26 mouse cellular contexts compared by ENCODE assay signal in genomic region chr15:83528892-83529291, GRCm38 (mm10). TPM values are rescaled to one million over a fixed set of nuclear protein-coding genes. Genes with fewer than 3 reads are reported as not detected.
A peak's percentile ranks its signal among the peaks of the same experiment; 100 is the strongest.
DNase-seq lines count a peak whose midpoint lies in the region; ATAC-seq and TF ChIP-seq lines count a peak whose summit lies in the region.
"Had no signal": no experiment of that assay in that cellular context is flagged by ENCODE, and none has a peak within 500 bp of the region (broad histone marks: within the 10 kb centered on the region; RNA-seq: fewer than 3 reads in every experiment).

No protein-coding gene starts in this region.

- peaks cover 2% of the 10 kb centered on the region; the same call in 1 of the 2 replicates for H3K79me2 ChIP-seq in heart, adult 2 months (replicated peaks; ENCODE audit: control insufficient read depth, insufficient read depth, low read length)

- no peak overlapping the region for H3K4me3 ChIP-seq in heart, adult 2 months
- H3K4me3 ChIP-seq in heart, embryonic 10.5 days: no peak overlapping the region
- no peak overlapping the region for H3K4me3 ChIP-seq in heart, postnatal 0 days (ENCODE audit: low read depth, low read length)
- H3K4me3 ChIP-seq in lung, postnatal 0 days (ENCODE audit: low read depth, low read length): no peak overlapping the region
- H3K4me3 ChIP-seq in lung, adult 2 months (replicated peaks; ENCODE audit: extremely low read depth, low read depth, low read length): no peak overlapping the region
- H3K4me3 ChIP-seq: embryonic facial prominence, embryonic 15.5 days; hindbrain, embryonic 12.5 days; left cerebral cortex, adult 2 months; midbrain, embryonic 12.5 days; neural tube, embryonic 13.5 days had no signal

- no peak for TF ChIP-seq POLR2A in heart, adult 2 months (IDR thresholded peaks at IDR 0.05; ENCODE audit: insufficient read depth, low read depth, low read length)
- no peak for TF ChIP-seq POLR2A in lung, adult 2 months (IDR thresholded peaks at IDR 0.05; ENCODE audit: borderline replicate concordance, extremely low read depth, low read depth, low read length)

- ATAC-seq in heart, postnatal 0 days (ENCODE audit: insufficient read depth, low read depth): no peak
- ATAC-seq in lung, postnatal 0 days: no peak
- ATAC-seq: activated CD4-positive, CD25-positive, alpha-beta regulatory T cell, adult 4 months; forebrain, embryonic 16.5 days had no signal

- 45% methylated on average over 4 of the region's 4 CpGs for WGBS in heart, adult 2 months
- 50% methylated on average over 4 of the region's 4 CpGs for WGBS in heart, embryonic 10.5 days
- WGBS in heart, postnatal 0 days: 38% methylated on average over 4 of the region's 4 CpGs
- 65% methylated on average over 4 of the region's 4 CpGs for WGBS in lung, postnatal 0 days
- 57% methylated on average over 4 of the region's 4 CpGs for WGBS in lung, adult 2 months

- no peak overlapping the region for H3K9ac ChIP-seq in heart, adult 2 months (ENCODE audit: low read depth, low read length)
- 0 out of 2 replicates have a peak overlapping the region, but pooled peaks have one; percentile 27 for H3K9ac ChIP-seq in heart, postnatal 0 days (replicated peaks; ENCODE audit: low read depth, low read length)
- H3K9ac ChIP-seq in lung, postnatal 0 days (replicated peaks; ENCODE audit: low read depth): no peak overlapping the region
- H3K9ac ChIP-seq: embryonic facial prominence, embryonic 15.5 days; hindbrain, embryonic 12.5 days; lung, embryonic 14.5 days; midbrain, embryonic 12.5 days; neural tube, embryonic 13.5 days had no signal

- DNase-seq in heart, adult 2 months: no peak
- DNase-seq in heart, embryonic 10.5 days (ENCODE audit: low spot score): no peak
- no peak for DNase-seq in heart, postnatal 0 days (ENCODE audit: low spot score)
- DNase-seq in heart, adult 9 months (ENCODE audit: low spot score in 2 of 2): no peak
- no peak for DNase-seq in lung, postnatal 0 days (ENCODE audit: low spot score)
- no peak for DNase-seq in lung, adult 2 months
- no peak for DNase-seq in urinary bladder, adult 2 months (ENCODE audit: low spot score)
- DNase-seq: adrenal gland, postnatal 36 days; cerebellum, adult 18-20 months; cerebellum, postnatal 25 days; embryo, embryonic 11 days; layer of hippocampus, adult 9-11 months; left cerebral cortex, postnatal 4 days; liver; lung, embryonic 14.5 days; right cerebral cortex, adult 18-20 months; thymus, postnatal 25 days had no signal

- H3K4me1 ChIP-seq in heart, adult 2 months (ENCODE audit: control insufficient read depth, insufficient read depth, low read length): peaks cover 16% of the 10 kb centered on the region
- H3K4me1 ChIP-seq in heart, embryonic 10.5 days: peaks cover 78% of the 10 kb centered on the region
- H3K4me1 ChIP-seq in heart, postnatal 0 days (ENCODE audit: control insufficient read depth, insufficient read depth): peaks cover 64% of the 10 kb centered on the region
- H3K4me1 ChIP-seq in lung, postnatal 0 days (ENCODE audit: insufficient read depth, low read depth, low read length): peaks cover 29% of the 10 kb centered on the region
- peaks cover 28% of the 10 kb centered on the region for H3K4me1 ChIP-seq in lung, adult 2 months (ENCODE audit: control insufficient read depth, insufficient read depth, low read length)

- no peaks in the 10 kb centered on the region for H3K9me3 ChIP-seq in heart, embryonic 10.5 days
- H3K9me3 ChIP-seq in heart, postnatal 0 days (replicated peaks; ENCODE audit: control insufficient read depth, low read length): no peaks in the 10 kb centered on the region
- H3K9me3 ChIP-seq in lung, postnatal 0 days (ENCODE audit: low read length): no peaks in the 10 kb centered on the region
- H3K9me3 ChIP-seq: embryonic facial prominence, embryonic 15.5 days; hindbrain, embryonic 12.5 days; midbrain, embryonic 12.5 days; neural tube, embryonic 13.5 days had no signal

- H3K27ac ChIP-seq in heart, adult 2 months: peak overlapping the region; percentile 91
- H3K27ac ChIP-seq in heart, embryonic 10.5 days: no peak overlapping the region
- H3K27ac ChIP-seq in heart, postnatal 0 days (ENCODE audit: low read depth): peak overlapping the region; percentile 72
- H3K27ac ChIP-seq in lung, postnatal 0 days (ENCODE audit: low read length): peak overlapping the region; percentile 85
- H3K27ac ChIP-seq: embryonic facial prominence, embryonic 15.5 days; hindbrain, embryonic 12.5 days; kidney, postnatal 0 days; left cerebral cortex, adult 2 months; midbrain, embryonic 12.5 days; neural tube, embryonic 13.5 days had no signal

- H3K27me3 ChIP-seq in heart, adult 2 months (ENCODE audit: control insufficient read depth, insufficient read depth, low read length): no peaks in the 10 kb centered on the region
- H3K27me3 ChIP-seq in heart, embryonic 10.5 days (ENCODE audit: insufficient read depth, poor library complexity, severe bottlenecking): peaks cover 19% of the 10 kb centered on the region
- no peaks in the 10 kb centered on the region for H3K27me3 ChIP-seq in heart, postnatal 0 days (ENCODE audit: control insufficient read depth, insufficient read depth, low read length)
- 0 out of 2 replicates have a peak, but pooled peaks cover 4% of the 10 kb centered on the region for H3K27me3 ChIP-seq in lung, postnatal 0 days (replicated peaks; ENCODE audit: insufficient read depth, low read length)

- intact Hi-C loops in heart, adult 2 months (cut with DNase I): loop anchor here (5.0 kb wide), 1 partner anchor 33 kb away; the partner anchor contains the start of genes Mcat and Tspo

- H3K36me3 ChIP-seq in heart, adult 2 months (ENCODE audit: control insufficient read depth, insufficient read depth, low read length): peaks cover 4% of the 10 kb centered on the region; the same call in 1 of the 2 replicates
- H3K36me3 ChIP-seq in heart, embryonic 10.5 days: peaks cover 24% of the 10 kb centered on the region
- H3K36me3 ChIP-seq in heart, postnatal 0 days (replicated peaks; ENCODE audit: control insufficient read depth, insufficient read depth, low read length): 0 out of 2 replicates have a peak, but pooled peaks cover 5% of the 10 kb centered on the region
- no peaks in the 10 kb centered on the region for H3K36me3 ChIP-seq in lung, postnatal 0 days (ENCODE audit: insufficient read depth, low read length)
- H3K36me3 ChIP-seq: embryonic facial prominence, embryonic 15.5 days; G1E; hindbrain, embryonic 12.5 days; midbrain, embryonic 12.5 days; neural tube, embryonic 13.5 days had no signal

- H3K4me2 ChIP-seq in heart, postnatal 0 days (ENCODE audit: low read depth, low read length): peak overlapping the region; percentile 93; the same call in 1 of the 2 replicates
- H3K4me2 ChIP-seq in lung, postnatal 0 days (replicated peaks; ENCODE audit: low read depth, low read length): no peak overlapping the region
- H3K4me2 ChIP-seq: embryonic facial prominence, embryonic 15.5 days; hindbrain, embryonic 12.5 days; lung, embryonic 14.5 days; midbrain, embryonic 12.5 days; neural tube, embryonic 13.5 days had no signal

- TF ChIP-seq EP300 in heart, adult 2 months (IDR thresholded peaks at IDR 0.05; ENCODE audit: insufficient read depth, low read depth, low read length): no peak
- no peak for TF ChIP-seq EP300 in heart, postnatal 0 days (IDR thresholded peaks at IDR 0.05; ENCODE audit: low read depth)
- TF ChIP-seq EP300 in lung, postnatal 0 days (IDR thresholded peaks at IDR 0.05): no peak

- no peak for TF ChIP-seq CTCF in heart, adult 2 months (IDR thresholded peaks at IDR 0.05)
- no peak for TF ChIP-seq CTCF in heart, postnatal 0 days (IDR thresholded peaks at IDR 0.05; ENCODE audit: low read depth)
- no peak for TF ChIP-seq CTCF in lung, postnatal 0 days (IDR thresholded peaks at IDR 0.05)
- no peak for TF ChIP-seq CTCF in lung, adult 2 months (IDR thresholded peaks at IDR 0.05; ENCODE audit: insufficient read depth, low read length)

RNA-seq across cellular contexts. Expression of gene Bik, which starts 2.2 kb away (rescaled TPM):
- 10 to 100 TPM in 1 of 2 experiments, 1 to 10 TPM in 1; 8.3 to 10.9 TPM for total RNA-seq in heart, adult 2 months (2021)
- polyA plus RNA-seq in heart, adult 2 months (2012; rRNA removed): 11.7 and 21.8 TPM in 2 replicates
- polyA plus RNA-seq in heart, embryonic 10.5 days (2016; fragmentation: Nextera tagmentation; extraction: Ambion mirVana): 17.4 and 29.8 TPM in 2 replicates
- 25.8 and 49.6 TPM in 2 replicates for total RNA-seq in heart, postnatal 0 days (2014; rRNA removed; ENCODE audit: low replicate concordance)
- 33.8 and 37.7 TPM in 2 replicates for polyA plus RNA-seq in heart, postnatal 0 days (2015; fragmentation: Nextera tagmentation; extraction: Ambion mirVana)
- 33.8 and 34.6 TPM in 2 replicates for polyA plus RNA-seq in lung, postnatal 0 days (2015; fragmentation: Nextera tagmentation; extraction: Ambion mirVana)
- 21.8 and 25.1 TPM in 2 replicates for polyA plus RNA-seq in lung, adult 2 months (2012; rRNA removed)
- polyA plus RNA-seq in urinary bladder, adult 2 months (2012; rRNA removed): 20.2 and 22.4 TPM in 2 replicates
- total RNA-seq: G1E; left cerebral cortex, postnatal 4 days had no signal
- polyA plus RNA-seq: G1E had no signal

RNA-seq across cellular contexts. Expression of gene Ttll1, which starts 18.2 kb away (rescaled TPM):
- 10 to 100 TPM; 52.1 to 62.9 TPM for total RNA-seq in heart, adult 2 months (2021)
- polyA plus RNA-seq in heart, adult 2 months (2012; rRNA removed): 37.6 and 41.3 TPM in 2 replicates
- polyA plus RNA-seq in heart, embryonic 10.5 days (2016; fragmentation: Nextera tagmentation; extraction: Ambion mirVana): 23.9 and 24.6 TPM in 2 replicates
- 5.8 and 10.7 TPM in 2 replicates for total RNA-seq in heart, postnatal 0 days (2014; rRNA removed; ENCODE audit: low replicate concordance)
- polyA plus RNA-seq in heart, postnatal 0 days (2015; fragmentation: Nextera tagmentation; extraction: Ambion mirVana): 23.2 and 25.7 TPM in 2 replicates
- polyA plus RNA-seq in lung, postnatal 0 days (2015; fragmentation: Nextera tagmentation; extraction: Ambion mirVana): 13.8 and 13.9 TPM in 2 replicates
- polyA plus RNA-seq in lung, adult 2 months (2012; rRNA removed): 9.0 and 12.6 TPM in 2 replicates
- polyA plus RNA-seq in urinary bladder, adult 2 months (2012; rRNA removed): 15.1 and 23.2 TPM in 2 replicates

RNA-seq across cellular contexts. Expression of gene Tspo, which starts 34.5 kb away (rescaled TPM):
- 10 to 100 TPM; 61.2 to 61.8 TPM for total RNA-seq in heart, adult 2 months (2021)
- 101 and 154 TPM in 2 replicates for polyA plus RNA-seq in heart, adult 2 months (2012; rRNA removed)
- polyA plus RNA-seq in heart, embryonic 10.5 days (2016; fragmentation: Nextera tagmentation; extraction: Ambion mirVana): 97.0 and 141 TPM in 2 replicates
- 264 and 335 TPM in 2 replicates for total RNA-seq in heart, postnatal 0 days (2014; rRNA removed; ENCODE audit: low replicate concordance)
- 205 and 210 TPM in 2 replicates for polyA plus RNA-seq in heart, postnatal 0 days (2015; fragmentation: Nextera tagmentation; extraction: Ambion mirVana)
- polyA plus RNA-seq in lung, postnatal 0 days (2015; fragmentation: Nextera tagmentation; extraction: Ambion mirVana): 343 and 439 TPM in 2 replicates
- 396 and 550 TPM in 2 replicates for polyA plus RNA-seq in lung, adult 2 months (2012; rRNA removed)
- 214 and 260 TPM in 2 replicates for polyA plus RNA-seq in urinary bladder, adult 2 months (2012; rRNA removed)

RNA-seq across cellular contexts. Expression of gene Mcat, which starts 34.7 kb away (rescaled TPM):
- 10 to 100 TPM; 38.7 to 40.8 TPM for total RNA-seq in heart, adult 2 months (2021)
- polyA plus RNA-seq in heart, adult 2 months (2012; rRNA removed): 32.2 and 41.4 TPM in 2 replicates
- polyA plus RNA-seq in heart, embryonic 10.5 days (2016; fragmentation: Nextera tagmentation; extraction: Ambion mirVana): 37.7 and 40.0 TPM in 2 replicates
- total RNA-seq in heart, postnatal 0 days (2014; rRNA removed; ENCODE audit: low replicate concordance): 66.6 and 87.2 TPM in 2 replicates
- polyA plus RNA-seq in heart, postnatal 0 days (2015; fragmentation: Nextera tagmentation; extraction: Ambion mirVana): 33.5 and 36.9 TPM in 2 replicates
- 22.8 and 24.7 TPM in 2 replicates for polyA plus RNA-seq in lung, postnatal 0 days (2015; fragmentation: Nextera tagmentation; extraction: Ambion mirVana)
- polyA plus RNA-seq in lung, adult 2 months (2012; rRNA removed): 17.4 and 17.9 TPM in 2 replicates
- polyA plus RNA-seq in urinary bladder, adult 2 months (2012; rRNA removed): 22.5 and 23.5 TPM in 2 replicates
